Mouse (Mus musculus) induced T-regulatory cell, adult 2 months (primary cell): ENCODE measurements around the gene Lingo3.
"Not testable (repeated sequence)": the region's sequence is repeated elsewhere in the genome, so short reads cannot be mapped to it uniquely, and the experiment has no call there.

Source experiments
- DNase-seq: peaks from one replicate; pipeline ENCODE4 v3.0.0-alpha.2; 2012; ENCODE audit warnings: low read depth

The Lingo3 gene

GRCm38 (mm10) chr10:80821991-80822390 is 21.8 kb downstream of the Lingo3 start:
- DNase-seq = peak; percentile 71

- no peak for DNase-seq
Observed at GRCm38 (mm10) chr10:80819406-80819805, 24.4 kb downstream of the Lingo3 start.

- no peak for DNase-seq
Observed at GRCm38 (mm10) chr10:80818599-80819281, 25.1 kb downstream of the Lingo3 start.

- peak; percentile 61 for DNase-seq
Observed at GRCm38 (mm10) chr10:80817955-80818354, 25.9 kb downstream of the Lingo3 start.

GRCm38 (mm10) chr10:80817164-80817563 is 26.7 kb downstream of the Lingo3 start:
- no peak for DNase-seq

GRCm38 (mm10) chr10:80816303-80816702 is 27.5 kb downstream of the Lingo3 start:
- DNase-seq = not testable (repeated sequence)

- no peak for DNase-seq
Observed at GRCm38 (mm10) chr10:80814800-80815199, 29.0 kb downstream of the Lingo3 start.

- no peak for DNase-seq
Observed at GRCm38 (mm10) chr10:80813366-80813765, 30.5 kb downstream of the Lingo3 start, which contains the start of gene Jsrp1. Gene Jsrp1, minus strand, starts transcription at chr10:80813498.

GRCm38 (mm10) chr10:80812391-80813041 is 31.3 kb downstream of the Lingo3 start:
- DNase-seq = no peak

- DNase-seq = no peak
Observed at GRCm38 (mm10) chr10:80810084-80810483, 33.8 kb downstream of the Lingo3 start.

GRCm38 (mm10) chr10:80808985-80809632 is 34.7 kb downstream of the Lingo3 start:
- DNase-seq = no peak

GRCm38 (mm10) chr10:80808099-80808984 is 35.5 kb downstream of the Lingo3 start:
- DNase-seq = no peak

GRCm38 (mm10) chr10:80807057-80807627 is 36.7 kb downstream of the Lingo3 start:
- DNase-seq = peak; percentile 70

GRCm38 (mm10) chr10:80806341-80807056 is 37.3 kb downstream of the Lingo3 start:
- no peak for DNase-seq

GRCm38 (mm10) chr10:80805925-80806324 is 37.9 kb downstream of the Lingo3 start:
- peak; percentile 79 for DNase-seq

- DNase-seq = no peak
Observed at GRCm38 (mm10) chr10:80805322-80805721, 38.5 kb downstream of the Lingo3 start.

GRCm38 (mm10) chr10:80804916-80805315 is 38.9 kb downstream of the Lingo3 start, which contains the start of gene Amh:
Gene Amh, plus strand, starts transcription at chr10:80805243.
- no peak for DNase-seq

- no peak for DNase-seq
Observed at GRCm38 (mm10) chr10:80804340-80804739, 39.5 kb downstream of the Lingo3 start.

- DNase-seq = no peak
Observed at GRCm38 (mm10) chr10:80802996-80803395, 40.8 kb downstream of the Lingo3 start.

GRCm38 (mm10) chr10:80802204-80802912 is 41.5 kb downstream of the Lingo3 start:
- no peak for DNase-seq
